ENCODE assay signal across 8 mouse cellular contexts in genomic region chr3:108652866-108653642, GRCm38 (mm10). TPM values are rescaled to one million over a fixed set of nuclear protein-coding genes. Genes with fewer than 3 reads are reported as not detected.
DNase-seq lines count a peak whose midpoint lies in the region; ATAC-seq and TF ChIP-seq lines count a peak whose summit lies in the region.

No protein-coding gene starts in this region.

- H3K27me3 ChIP-seq in lung, embryonic 14.5 days (ENCODE audit: insufficient read depth, low read length): no peaks in the 10 kb centered on the region
- no peaks in the 10 kb centered on the region for H3K27me3 ChIP-seq in hindbrain, embryonic 11.5 days (ENCODE audit: control insufficient read depth, insufficient read depth, low read length)

- H3K27ac ChIP-seq in lung, embryonic 14.5 days (ENCODE audit: low read depth): no peak overlapping the region
- no peak overlapping the region for H3K27ac ChIP-seq in hindbrain, embryonic 11.5 days (ENCODE audit: low read depth, low read length)

- peak overlapping the region; percentile 75 for H3K4me2 ChIP-seq in lung, embryonic 14.5 days
- H3K4me2 ChIP-seq in hindbrain, embryonic 11.5 days (replicated peaks; ENCODE audit: low read depth, low read length): no peak overlapping the region; the same call in 1 of the 2 replicates

- WGBS in lung, embryonic 14.5 days: 16% methylated on average over 9 of the region's 9 CpGs
- 26% methylated on average over 9 of the region's 9 CpGs for WGBS in hindbrain, embryonic 11.5 days

- TF ChIP-seq CTCF in lung, embryonic 14.5 days (IDR thresholded peaks at IDR 0.05; ENCODE audit: low read depth): peak; percentile 31

- no peaks in the 10 kb centered on the region for H3K9me3 ChIP-seq in lung, embryonic 14.5 days (ENCODE audit: low read depth, low read length)
- no peaks in the 10 kb centered on the region for H3K9me3 ChIP-seq in hindbrain, embryonic 11.5 days (ENCODE audit: control insufficient read depth, low read length)

- no peak for ATAC-seq in lung, embryonic 14.5 days (ENCODE audit: insufficient read depth)
- ATAC-seq in hindbrain, embryonic 11.5 days (ENCODE audit: low FRiP score): peak; percentile 40; the same call in 1 of the 2 replicates

- no peaks in the 10 kb centered on the region for H3K36me3 ChIP-seq in lung, embryonic 14.5 days (ENCODE audit: insufficient read depth)
- no peaks in the 10 kb centered on the region for H3K36me3 ChIP-seq in hindbrain, embryonic 11.5 days (ENCODE audit: control insufficient read depth, insufficient read depth, low read length)

- peak; percentile 42 for DNase-seq in lung, embryonic 14.5 days
- no peak for DNase-seq in lung, postnatal 4 days
- peak; percentile 36 for DNase-seq in ZHBTc4 (ENCODE audit: low read depth, low spot score)
- DNase-seq in hindbrain, embryonic 11.5 days (ENCODE audit: low spot score): no peak
- peak; percentile 2 for DNase-seq in lung, postnatal 25 days (ENCODE audit: low spot score)
- DNase-seq in adrenal gland, postnatal 25 days: no peak
- DNase-seq in ovary, postnatal 14 days (ENCODE audit: low spot score): no peak
- DNase-seq in urinary bladder, adult 18-20 months (ENCODE audit: low spot score in 2 of 2): no peak

- H3K4me1 ChIP-seq in lung, embryonic 14.5 days (ENCODE audit: insufficient read depth): peaks cover 4% of the 10 kb centered on the region; the same call in 1 of the 2 replicates
- no peaks in the 10 kb centered on the region for H3K4me1 ChIP-seq in hindbrain, embryonic 11.5 days (replicated peaks; ENCODE audit: control insufficient read depth, insufficient read depth, low read length)

- H3K4me3 ChIP-seq in lung, embryonic 14.5 days (ENCODE audit: low read depth, low read length): peak overlapping the region; percentile 79
- no peak overlapping the region for H3K4me3 ChIP-seq in hindbrain, embryonic 11.5 days (ENCODE audit: low read depth, low read length)

- H3K9ac ChIP-seq in lung, embryonic 14.5 days: peak overlapping the region; percentile 16; the same call in 1 of the 2 replicates
- H3K9ac ChIP-seq in hindbrain, embryonic 11.5 days (ENCODE audit: low read depth, low read length): no peak overlapping the region

RNA-seq across cellular contexts. Expression of gene Clcc1, which starts 0.7 kb away (rescaled TPM):
- 80.4 and 85.9 TPM in 2 replicates for polyA plus RNA-seq in lung, embryonic 14.5 days (2014; fragmentation: Nextera tagmentation; extraction: Ambion mirVana)
- polyA plus RNA-seq in hindbrain, embryonic 11.5 days (2014; fragmentation: Nextera tagmentation; extraction: Ambion mirVana): 64.5 and 66.7 TPM in 2 replicates
- total RNA-seq in adrenal gland, postnatal 25 days (2021): 28.7 and 48.8 TPM in 2 replicates

Comparison
In these comparisons a context has a peak if more than half of its experiments do, and no peak if none do; other contexts are left out.
1. DNase-seq: peak in lung, embryonic 14.5 days (single experiment), ZHBTc4 (single experiment) and lung, postnatal 25 days (single experiment); none in lung, postnatal 4 days (0 of 2), hindbrain, embryonic 11.5 days (single experiment), adrenal gland, postnatal 25 days (single experiment), ovary, postnatal 14 days (single experiment) and urinary bladder, adult 18-20 months (0 of 2).